Mouse (Mus musculus) neural tube, embryonic 12.5 days (tissue): ENCODE results near the gene Gm9745. TPM values are rescaled to one million over a fixed set of nuclear protein-coding genes. Genes with fewer than 3 reads are reported as not detected.

Source experiments
- microRNA-seq: library from miRNA; unstranded; fragments of <30 nt; microRNA quantifications from one replicate; pipeline ENCODE4, GENCODE M21; 2017
- polyA plus RNA-seq: library from polyadenylated mRNA; unstranded; fragments of >200 nt; fragmentation: Nextera tagmentation; extraction: Ambion mirVana; gene quantifications from 2 replicates; pipeline ENCODE4 v1.2.1, GENCODE M21; 2016

Gene Gm9745
- polyA plus RNA-seq, 1 experiment from 2014 or later, result not detected

Small RNA genes within 50 kb of the gene (microRNA-seq; reads per million reads assigned to microRNA genes)
- not detected for gene Gm22750

Other genes with a start within 250 kb of the Gm9745 start
- gene Wdr37, start 76.3 kb downstream of the Gm9745 start, polyA plus RNA-seq, result 52.8 and 53.1 TPM in 2 replicates
- gene Idi1, start 62.7 kb downstream of the Gm9745 start, polyA plus RNA-seq, result 103 and 117 TPM in 2 replicates
- 0.11 TPM in 1 of 2 replicates, not detected in the other for gene Idi2, start 4.6 kb upstream of the Gm9745 start, polyA plus RNA-seq
- 81.6 and 82.6 TPM in 2 replicates for gene Gtpbp4, start 47.9 kb upstream of the Gm9745 start, polyA plus RNA-seq
- 34.2 and 34.5 TPM in 2 replicates for gene Larp4b, start 145.7 kb upstream of the Gm9745 start, polyA plus RNA-seq